Mouse (Mus musculus): ENCODE measurements around the gene Nutf2-ps1. TPM values are rescaled to one million over a fixed set of nuclear protein-coding genes. Genes with fewer than 3 reads are reported as not detected.

Gene Nutf2-ps1
- polyA plus RNA-seq, 1 experiment = 17.0 TPM

- Histone ChIP-seq H3K4me3 (replicated peaks; ENCODE audit: insufficient read depth, low read depth, low read length) (no peak overlapping the region), H3K4me1 (ENCODE audit: control insufficient read depth, insufficient read depth, low read length) (peaks cover 7% of the 10 kb centered on the region; the same call in 1 of the 2 replicates), H3K27ac (ENCODE audit: insufficient read depth, low read length) (no peak overlapping the region), H3K27me3 (ENCODE audit: control insufficient read depth, insufficient read depth, low read length) (no peaks in the 10 kb centered on the region)
- WGBS = 64% methylated on average over 6 of the region's 6 CpGs
- DNase-seq = no peak
- TF ChIP-seq POLR2A (IDR thresholded peaks at IDR 0.05; ENCODE audit: borderline replicate concordance, insufficient read depth, low read length) = no peak
These were observed 36.1 kb downstream of the Nutf2-ps1 start for GRCm38 (mm10) chr19:53552795-53553194.

- TF ChIP-seq POLR2A (IDR thresholded peaks at IDR 0.05; ENCODE audit: borderline replicate concordance, insufficient read depth, low read length) (no peak), CTCF (IDR thresholded peaks at IDR 0.05; ENCODE audit: borderline replicate concordance, insufficient read depth, low read depth, low read length) (no peak)
- DNase-seq = no peak
- Histone ChIP-seq H3K4me3 (replicated peaks; ENCODE audit: insufficient read depth, low read depth, low read length) (no peak overlapping the region), H3K4me1 (ENCODE audit: control insufficient read depth, insufficient read depth, low read length) (peaks cover 7% of the 10 kb centered on the region; the same call in 1 of the 2 replicates), H3K27me3 (ENCODE audit: control insufficient read depth, insufficient read depth, low read length) (no peaks in the 10 kb centered on the region), H3K27ac (ENCODE audit: insufficient read depth, low read length) (no peak overlapping the region)
- WGBS = 72% methylated on average over 10 of the region's 10 CpGs
These were observed 36.6 kb downstream of the Nutf2-ps1 start for GRCm38 (mm10) chr19:53552216-53552786.

- TF ChIP-seq POLR2A (IDR thresholded peaks at IDR 0.05; ENCODE audit: borderline replicate concordance, insufficient read depth, low read length) (no peak), CTCF (IDR thresholded peaks at IDR 0.05; ENCODE audit: borderline replicate concordance, insufficient read depth, low read depth, low read length) (no peak)
- Histone ChIP-seq H3K4me3 (replicated peaks; ENCODE audit: insufficient read depth, low read depth, low read length) (no peak overlapping the region), H3K27me3 (ENCODE audit: control insufficient read depth, insufficient read depth, low read length) (no peaks in the 10 kb centered on the region), H3K27ac (ENCODE audit: insufficient read depth, low read length) (no peak overlapping the region), H3K4me1 (ENCODE audit: control insufficient read depth, insufficient read depth, low read length) (peaks cover 7% of the 10 kb centered on the region; the same call in 1 of the 2 replicates)
- WGBS = 15% methylated on average over 12 of the region's 12 CpGs
- peak; percentile 49 to 50 for DNase-seq
These were observed 37.9 kb downstream of the Nutf2-ps1 start for GRCm38 (mm10) chr19:53550972-53551371.

- TF ChIP-seq CTCF (IDR thresholded peaks at IDR 0.05; ENCODE audit: borderline replicate concordance, insufficient read depth, low read depth, low read length) = no peak
- no peak for TF ChIP-seq POLR2A (IDR thresholded peaks at IDR 0.05; ENCODE audit: borderline replicate concordance, insufficient read depth, low read length)
- 43% methylated on average over 8 of the region's 8 CpGs for WGBS
These were observed 41.3 kb downstream of the Nutf2-ps1 start for GRCm38 (mm10) chr19:53547597-53547996.

GRCm38 (mm10) chr19:53544923-53545561 lies 43.8 kb downstream of the Nutf2-ps1 start:
- no peak for TF ChIP-seq CTCF (IDR thresholded peaks at IDR 0.05; ENCODE audit: borderline replicate concordance, insufficient read depth, low read depth, low read length)
- TF ChIP-seq POLR2A (IDR thresholded peaks at IDR 0.05; ENCODE audit: borderline replicate concordance, insufficient read depth, low read length) = no peak
- Histone ChIP-seq H3K4me3 (replicated peaks; ENCODE audit: insufficient read depth, low read depth, low read length) (no peak overlapping the region), H3K27me3 (ENCODE audit: control insufficient read depth, insufficient read depth, low read length) (no peaks in the 10 kb centered on the region), H3K4me1 (ENCODE audit: control insufficient read depth, insufficient read depth, low read length) (peaks cover 26% of the 10 kb centered on the region), H3K27ac (ENCODE audit: insufficient read depth, low read length) (no peak overlapping the region)
- WGBS = 41% methylated on average over 4 of the region's 4 CpGs
- no peak for DNase-seq

More at GRCm38 (mm10) chr19:53547597-53547996, 41.3 kb downstream of the Nutf2-ps1 start:
- peaks cover 16% of the 10 kb centered on the region for H3K4me1 ChIP-seq (ENCODE audit: control insufficient read depth, insufficient read depth, low read length)
- H3K27ac ChIP-seq (ENCODE audit: insufficient read depth, low read length) = no peak overlapping the region
- no peaks in the 10 kb centered on the region for H3K27me3 ChIP-seq (ENCODE audit: control insufficient read depth, insufficient read depth, low read length)
- H3K4me3 ChIP-seq (replicated peaks; ENCODE audit: insufficient read depth, low read depth, low read length) = no peak overlapping the region
- DNase-seq = no peak

GRCm38 (mm10) chr19:53543602-53544001 lies 45.3 kb downstream of the Nutf2-ps1 start:
- TF ChIP-seq CTCF (IDR thresholded peaks at IDR 0.05; ENCODE audit: borderline replicate concordance, insufficient read depth, low read depth, low read length) = no peak
- no peak for TF ChIP-seq POLR2A (IDR thresholded peaks at IDR 0.05; ENCODE audit: borderline replicate concordance, insufficient read depth, low read length)
- 25% methylated on average over 5 of the region's 5 CpGs for WGBS
- no peak for DNase-seq
- no peak overlapping the region for H3K4me3 ChIP-seq (replicated peaks; ENCODE audit: insufficient read depth, low read depth, low read length)
- no peaks in the 10 kb centered on the region for H3K27me3 ChIP-seq (ENCODE audit: control insufficient read depth, insufficient read depth, low read length)
- no peak overlapping the region for H3K27ac ChIP-seq (ENCODE audit: insufficient read depth, low read length)
- H3K4me1 ChIP-seq (ENCODE audit: control insufficient read depth, insufficient read depth, low read length) = peaks cover 29% of the 10 kb centered on the region

GRCm38 (mm10) chr19:53539296-53539695 lies 49.6 kb downstream of the Nutf2-ps1 start:
- no peak for TF ChIP-seq POLR2A (IDR thresholded peaks at IDR 0.05; ENCODE audit: borderline replicate concordance, insufficient read depth, low read length)
- TF ChIP-seq CTCF (IDR thresholded peaks at IDR 0.05; ENCODE audit: borderline replicate concordance, insufficient read depth, low read depth, low read length) = no peak
- 48% methylated on average over 3 of the region's 3 CpGs for WGBS
- Histone ChIP-seq H3K4me3 (replicated peaks; ENCODE audit: insufficient read depth, low read depth, low read length) (no peak overlapping the region), H3K27me3 (ENCODE audit: control insufficient read depth, insufficient read depth, low read length) (no peaks in the 10 kb centered on the region), H3K4me1 (ENCODE audit: control insufficient read depth, insufficient read depth, low read length) (peaks cover 61% of the 10 kb centered on the region), H3K27ac (ENCODE audit: insufficient read depth, low read length) (0 out of 2 replicates have a peak overlapping the region, but pooled peaks have one; percentile 6)
- no peak for DNase-seq

GRCm38 (mm10) chr19:53538796-53539195 lies 50.1 kb downstream of the Nutf2-ps1 start:
- WGBS = 12% methylated on average over 5 of the region's 5 CpGs
- DNase-seq = no peak
- no peak for TF ChIP-seq CTCF (IDR thresholded peaks at IDR 0.05; ENCODE audit: borderline replicate concordance, insufficient read depth, low read depth, low read length)
- H3K27me3 ChIP-seq (ENCODE audit: control insufficient read depth, insufficient read depth, low read length) = no peaks in the 10 kb centered on the region
- H3K27ac ChIP-seq (ENCODE audit: insufficient read depth, low read length) = peak overlapping the region; percentile 6; the same call in 1 of the 2 replicates
- peaks cover 63% of the 10 kb centered on the region for H3K4me1 ChIP-seq (ENCODE audit: control insufficient read depth, insufficient read depth, low read length)
- H3K4me3 ChIP-seq (replicated peaks; ENCODE audit: insufficient read depth, low read depth, low read length) = no peak overlapping the region

Other genes starting within 250 kb of the Nutf2-ps1 start
- gene Gm10197, start 217.3 kb downstream of the Nutf2-ps1 start, polyA plus RNA-seq (2012; rRNA removed) = not detected in 2 replicates
- 24.6 and 26.1 TPM in 2 replicates for gene Smndc1, start 198.5 kb downstream of the Nutf2-ps1 start, polyA plus RNA-seq (2012; rRNA removed)
- 80.4 and 87.9 TPM in 2 replicates for gene Dusp5, start 60.0 kb downstream of the Nutf2-ps1 start, polyA plus RNA-seq (2012; rRNA removed)
- gene Smc3, start 11.3 kb upstream of the Nutf2-ps1 start, polyA plus RNA-seq (2012; rRNA removed) = 32.0 and 32.2 TPM in 2 replicates
- gene Rbm20, start 88.2 kb upstream of the Nutf2-ps1 start, polyA plus RNA-seq (2012; rRNA removed) = 2.5 and 3.1 TPM in 2 replicates

All from cerebellum, adult 2 months (tissue).